Mouse (Mus musculus): ENCODE results near the gene Plb1.

- TF ChIP-seq CTCF (IDR thresholded peaks at IDR 0.05) (no peak), EP300 (IDR thresholded peaks at IDR 0.05) (no peak)
These were observed 103.6 kb downstream of the Plb1 start for GRCm38 (mm10) chr5:32336092-32336491.
